Mouse (Mus musculus) left cerebral cortex, adult 9 months (tissue): ENCODE measurements at regions not wholly inside any gene's neighbourhood (a gene's known extent, or its start where the extent isn't known, plus 50 kb on each side); places are given as distances from the start of the nearest gene placed in this dataset.

Experiments used
- DNase-seq, 2 experiments: peaks; one replicate each; pipeline ENCODE4 v3.0.0; 2022; ENCODE audit warnings: low spot score in 2 of 2

GRCm38 (mm10) chr3:52510088-52510765 is 242.1 kb downstream of the Foxo1 start:
- peak in 1 of 2 experiments; percentile 78 for DNase-seq

- DNase-seq = peak; percentile 71 to 72
Observed at GRCm38 (mm10) chr3:52503925-52504324, 235.8 kb downstream of the Foxo1 start.

- DNase-seq = no peak
Observed at GRCm38 (mm10) chr3:52502223-52502622, 234.1 kb downstream of the Foxo1 start.

- no peak for DNase-seq
Observed at GRCm38 (mm10) chr3:52501614-52502013, 233.5 kb downstream of the Foxo1 start.

- no peak for DNase-seq
Observed at GRCm38 (mm10) chr3:52500026-52500425, 231.9 kb downstream of the Foxo1 start.

- no peak for DNase-seq
Observed at GRCm38 (mm10) chr3:52499581-52499980, 231.4 kb downstream of the Foxo1 start.

GRCm38 (mm10) chr3:52498506-52499228 is 230.5 kb downstream of the Foxo1 start:
- DNase-seq = no peak

- DNase-seq = no peak
Observed at GRCm38 (mm10) chr3:52496965-52497364, 228.8 kb downstream of the Foxo1 start.

- no peak for DNase-seq
Observed at GRCm38 (mm10) chr3:52495401-52495800, 227.3 kb downstream of the Foxo1 start.

- no peak for DNase-seq
Observed at GRCm38 (mm10) chr3:52494924-52495323, 226.8 kb downstream of the Foxo1 start.

GRCm38 (mm10) chr3:52479186-52479585 is 211.1 kb downstream of the Foxo1 start:
- no peak for DNase-seq

GRCm38 (mm10) chr3:52469900-52470299 is 201.8 kb downstream of the Foxo1 start:
- DNase-seq = no peak

- no peak for DNase-seq
Observed at GRCm38 (mm10) chr3:52469397-52469796, 201.3 kb downstream of the Foxo1 start.

- no peak for DNase-seq
Observed at GRCm38 (mm10) chr3:52468326-52468725, 200.2 kb downstream of the Foxo1 start.

- no peak for DNase-seq
Observed at GRCm38 (mm10) chr3:52467876-52468275, 199.7 kb downstream of the Foxo1 start.

GRCm38 (mm10) chr3:52466984-52467565 is 198.9 kb downstream of the Foxo1 start:
- no peak for DNase-seq

- DNase-seq = no peak
Observed at GRCm38 (mm10) chr3:52466571-52466970, 198.4 kb downstream of the Foxo1 start.

- no peak for DNase-seq
Observed at GRCm38 (mm10) chr3:52463911-52464310, 195.8 kb downstream of the Foxo1 start.

- DNase-seq = no peak
Observed at GRCm38 (mm10) chr3:52454955-52455354, 186.8 kb downstream of the Foxo1 start.

- DNase-seq = no peak
Observed at GRCm38 (mm10) chr3:52453041-52453440, 184.9 kb downstream of the Foxo1 start.

- DNase-seq = no peak
Observed at GRCm38 (mm10) chr3:52452345-52452744, 184.2 kb downstream of the Foxo1 start.

- no peak for DNase-seq
Observed at GRCm38 (mm10) chr3:52446991-52447390, 178.9 kb downstream of the Foxo1 start.

- no peak for DNase-seq
Observed at GRCm38 (mm10) chr3:52446500-52446899, 178.4 kb downstream of the Foxo1 start.
